Mouse (Mus musculus): ENCODE measurements around the gene Il4ra.

Gene Il4ra

DNA sequence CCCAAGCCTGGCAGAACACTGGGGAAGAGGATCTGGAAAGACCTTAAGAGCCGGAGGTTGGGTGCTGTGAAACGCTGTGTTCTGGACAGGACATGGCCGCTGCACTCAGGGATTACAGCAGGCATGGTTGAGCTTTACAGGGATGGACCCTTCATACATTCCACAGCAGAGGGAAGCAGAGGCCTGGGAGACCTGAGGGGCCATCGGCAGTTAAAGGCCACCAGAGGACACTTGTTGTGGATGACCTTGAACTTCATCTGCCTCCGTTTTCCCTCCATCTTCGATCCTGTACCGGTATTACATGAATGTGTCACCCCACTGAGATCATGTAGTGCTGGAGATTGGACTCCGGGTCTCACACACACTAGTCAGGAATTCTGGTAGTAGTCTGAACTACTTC is 2.0 kb upstream of the Il4ra start:
- no peak for DNase-seq (ENCODE audit: low read depth, low spot score)

DNA sequence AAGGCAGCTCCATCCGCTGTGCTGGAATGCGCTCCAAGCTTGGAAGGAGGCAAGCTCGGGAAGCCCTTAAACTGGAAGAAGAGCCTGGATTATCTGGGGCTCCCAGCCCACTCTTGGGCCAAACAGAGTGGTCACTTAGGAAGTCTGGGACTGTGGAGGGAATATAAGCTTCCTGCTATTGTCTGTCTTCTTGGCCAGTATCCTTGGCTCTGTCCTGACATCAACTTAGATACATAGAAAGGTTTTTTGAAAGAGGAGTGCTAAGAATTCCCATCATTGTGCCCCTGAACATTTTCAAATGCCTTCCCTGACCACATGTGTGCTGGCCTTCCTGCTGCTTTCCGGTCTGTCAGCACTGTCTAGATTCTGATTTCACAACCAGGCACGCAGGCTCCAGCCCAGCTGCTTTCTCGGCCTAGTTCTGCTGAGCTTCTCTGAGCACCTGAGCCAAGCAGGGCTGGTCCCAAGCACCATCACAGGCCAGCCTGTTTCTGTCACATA is 989 bp upstream of the Il4ra start:
- DNase-seq (ENCODE audit: low read depth, low spot score): no peak

DNA sequence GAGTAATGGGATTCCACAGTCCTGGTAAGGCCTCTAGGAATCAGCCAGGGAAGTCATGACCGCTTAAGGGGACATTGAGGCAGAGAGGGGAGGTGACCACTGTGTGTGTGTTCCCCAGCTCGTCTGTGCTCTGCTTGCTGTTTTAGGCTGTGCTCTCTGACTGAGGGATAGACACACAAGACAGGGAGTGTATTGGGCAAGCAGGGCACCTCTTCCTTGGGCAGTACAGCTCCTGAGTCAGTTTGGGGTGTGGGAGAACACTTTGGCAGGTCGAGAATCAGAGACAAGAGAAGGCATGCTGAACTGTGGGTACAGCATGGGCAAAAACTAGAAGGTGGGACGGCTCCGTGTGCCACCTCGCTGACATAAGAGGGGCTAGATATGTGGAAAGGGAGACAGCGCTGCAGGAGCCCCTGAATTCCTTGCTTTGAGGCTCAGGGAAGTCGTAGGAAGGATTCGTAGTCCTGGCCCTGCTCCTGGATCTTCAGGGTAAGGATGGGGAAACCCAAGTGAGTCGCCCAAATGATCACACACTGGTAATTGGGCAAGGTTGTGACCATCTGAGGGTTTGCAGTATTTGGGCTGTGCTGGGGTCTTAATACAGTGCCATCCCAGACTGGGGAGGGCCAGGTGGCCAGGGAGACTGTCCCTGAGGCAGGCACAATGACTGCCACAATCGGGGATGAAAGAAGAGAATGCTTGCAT is 1.1 kb downstream of the Il4ra start:
- no peak for DNase-seq (ENCODE audit: low read depth, low spot score)

DNA sequence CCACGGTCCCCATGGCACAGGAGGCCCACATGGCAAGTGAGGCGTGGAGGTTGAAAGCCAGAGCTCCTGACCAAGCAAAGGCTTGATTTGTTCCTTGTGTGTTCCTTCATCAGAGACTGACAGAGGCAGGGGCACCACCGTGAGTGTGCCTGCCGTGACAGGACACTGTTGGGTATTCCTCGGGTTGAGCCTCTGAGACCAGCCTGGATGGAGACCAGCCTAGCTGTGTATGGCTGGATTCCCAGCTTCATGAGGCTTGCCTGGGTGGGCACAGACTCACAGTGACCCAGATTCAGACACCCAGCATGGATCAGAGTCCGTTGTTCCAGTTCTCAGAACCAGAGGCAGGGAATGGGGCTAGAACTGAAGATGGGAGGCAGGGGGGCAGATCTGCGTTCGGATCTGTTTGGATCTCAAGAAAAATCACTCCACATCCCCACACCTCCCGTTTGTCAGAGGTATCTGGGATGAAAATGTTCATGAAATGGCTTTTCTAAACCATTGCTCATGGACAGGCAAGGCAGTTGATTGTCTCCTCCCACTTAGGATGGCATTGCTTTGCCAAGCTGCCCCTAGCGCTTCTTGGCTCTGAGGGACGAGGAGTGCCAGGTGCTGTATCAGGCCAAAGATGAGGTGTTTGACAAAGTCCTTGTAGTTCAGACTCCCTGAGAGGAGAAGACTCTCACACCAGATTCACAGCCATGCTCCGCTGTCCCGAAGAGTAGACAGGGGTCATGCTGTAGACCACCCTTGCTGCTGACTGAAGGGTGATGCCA is 1.9 kb downstream of the Il4ra start:
- DNase-seq (ENCODE audit: low read depth, low spot score): no peak

DNA sequence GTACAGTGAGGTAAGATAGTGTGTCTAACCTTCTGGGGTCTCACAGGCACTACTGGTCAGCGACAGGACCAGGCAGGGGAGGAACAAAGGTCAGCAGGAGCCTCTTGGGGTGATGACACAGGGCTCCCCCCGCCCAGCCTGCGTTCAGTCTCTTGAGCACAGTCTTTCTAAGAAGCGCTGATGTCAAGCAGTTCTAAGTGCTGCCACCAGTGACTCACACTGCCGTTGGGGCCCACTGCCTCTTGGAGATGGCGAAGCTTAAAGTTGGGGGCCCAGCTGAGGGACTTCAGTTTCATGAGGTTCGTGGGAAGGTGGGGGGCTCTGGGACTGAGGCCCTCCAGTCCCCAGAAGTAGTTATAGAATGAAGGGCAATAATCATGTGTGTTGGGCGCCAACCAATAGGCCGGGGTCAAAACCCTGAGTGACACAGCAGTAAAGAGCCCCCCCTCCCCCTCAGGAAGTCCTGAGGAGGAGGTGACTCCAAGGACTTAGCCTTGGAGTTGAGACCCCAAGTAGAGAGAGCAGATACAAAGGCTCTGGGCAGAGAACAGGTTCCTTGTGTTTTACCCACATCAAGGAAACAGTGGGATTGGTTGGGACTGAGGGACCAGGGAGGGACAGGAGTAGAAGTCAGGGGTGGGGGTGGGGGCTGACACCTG is 2.7 kb downstream of the Il4ra start:
- no peak for DNase-seq (ENCODE audit: low read depth, low spot score)

DNA sequence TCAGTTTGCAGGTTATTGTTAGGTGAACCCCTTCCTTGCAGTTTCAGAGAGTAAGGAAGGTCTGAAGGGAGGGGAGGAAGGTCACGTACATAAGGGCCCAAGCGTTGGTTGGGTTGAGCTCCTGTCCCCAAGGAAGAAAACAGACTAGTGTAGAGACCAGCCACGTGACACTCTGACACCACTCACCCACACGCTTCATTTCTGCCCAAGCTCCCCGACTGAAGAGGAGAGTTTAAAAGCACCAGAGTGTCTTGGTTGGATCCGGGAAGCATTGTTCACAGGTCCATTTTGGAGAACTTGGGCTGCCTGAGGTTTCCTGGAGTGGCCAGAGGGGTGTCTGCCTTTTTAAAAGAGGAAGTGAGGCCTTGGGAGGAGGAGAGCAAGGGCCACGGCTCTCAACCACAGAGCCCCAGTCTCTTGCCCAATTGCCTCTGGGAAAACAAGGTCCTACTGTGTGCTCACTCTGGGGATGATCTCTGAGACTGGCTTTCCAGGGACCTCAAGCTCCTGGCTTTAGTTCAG is 3.5 kb downstream of the Il4ra start:
- no peak for DNase-seq (ENCODE audit: low read depth, low spot score)

DNA sequence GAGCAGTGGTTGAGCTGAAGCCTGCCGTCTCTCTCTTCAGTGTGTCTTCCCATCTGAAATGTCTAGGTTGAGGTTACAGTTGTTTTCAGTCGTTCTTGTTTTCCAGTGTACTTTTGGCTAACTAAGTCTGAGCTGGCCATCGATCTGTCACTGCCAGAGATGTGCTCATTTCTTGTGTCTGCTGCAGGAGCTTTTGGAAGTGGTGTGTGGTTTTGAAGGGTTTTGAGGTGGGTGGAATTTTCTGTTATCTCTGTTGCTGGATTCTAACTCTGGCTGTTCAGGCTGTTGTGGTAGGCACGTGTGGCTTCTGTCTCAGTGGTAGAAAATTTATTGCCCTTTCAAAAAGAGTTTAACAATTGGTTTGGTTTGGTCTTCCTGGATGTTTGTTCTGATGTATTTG is 4.2 kb downstream of the Il4ra start:
- DNase-seq (ENCODE audit: low read depth, low spot score): no peak

DNA sequence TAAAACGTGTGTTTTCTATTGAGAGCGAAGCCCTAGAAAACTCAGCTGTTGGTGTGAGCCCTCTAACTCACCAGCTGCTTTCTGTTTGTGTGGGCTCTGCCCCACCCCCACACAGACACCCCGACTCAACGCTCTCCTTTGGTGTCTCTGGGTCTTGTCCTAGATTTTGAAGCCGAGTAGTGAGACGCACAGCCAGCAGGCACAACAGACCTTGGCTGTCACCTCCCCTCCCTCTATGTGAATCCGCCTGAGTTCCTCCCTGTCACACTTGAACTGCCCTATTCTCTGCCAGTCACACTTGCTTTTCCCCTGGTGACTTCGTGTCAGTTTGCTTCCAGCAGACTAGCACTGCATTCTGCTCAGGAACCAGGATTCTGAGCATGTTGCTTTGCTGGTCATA is 4.9 kb downstream of the Il4ra start:
- DNase-seq (ENCODE audit: low read depth, low spot score): no peak

DNA sequence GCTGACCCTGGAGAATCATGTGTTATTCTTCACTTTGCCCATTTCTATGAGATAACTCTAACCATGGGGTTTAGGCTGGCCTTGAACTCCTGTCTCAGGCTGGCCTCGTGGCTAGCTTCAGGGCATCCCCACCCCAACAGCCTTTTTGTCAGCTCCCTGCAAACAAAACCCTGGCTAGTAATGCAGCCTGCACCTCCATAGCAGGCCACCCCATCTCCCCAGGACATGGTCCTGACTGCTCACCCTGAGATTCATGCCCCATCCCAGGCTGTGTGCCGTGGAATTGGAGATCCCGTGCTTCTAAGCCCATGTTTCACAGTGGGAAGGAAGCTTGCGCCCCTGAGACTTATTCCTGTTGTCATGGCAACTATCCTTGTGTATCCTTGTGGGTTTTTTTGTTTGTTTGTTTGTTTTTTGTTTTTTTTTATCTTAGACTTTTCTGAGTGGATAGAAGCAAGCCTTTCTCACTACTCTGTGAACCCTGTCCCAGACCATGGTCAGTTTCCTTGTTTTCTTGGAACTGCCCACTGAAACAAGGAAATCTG is 6.6 kb downstream of the Il4ra start:
- no peak for DNase-seq (ENCODE audit: low read depth, low spot score)

DNA sequence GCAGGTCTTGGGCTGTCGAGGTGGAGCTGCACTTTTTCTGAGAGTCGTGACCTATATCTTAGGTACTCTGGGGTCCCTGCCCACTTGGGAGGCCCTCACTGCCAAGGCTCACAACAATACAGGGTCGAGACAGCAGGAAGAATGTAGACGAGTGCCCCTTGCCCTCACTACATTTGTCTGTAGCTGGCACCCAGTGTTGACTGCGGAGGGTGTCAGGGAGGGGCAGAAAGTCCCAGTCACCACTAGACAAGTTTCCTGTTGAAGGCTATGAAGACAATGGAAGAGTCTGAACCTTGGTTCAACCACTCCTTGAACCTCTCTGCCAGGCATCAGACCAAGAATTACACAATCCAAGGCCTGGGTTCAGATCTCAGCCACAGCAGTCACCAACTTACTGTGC is 7.1 kb downstream of the Il4ra start:
- no peak for DNase-seq (ENCODE audit: low read depth, low spot score)

DNA sequence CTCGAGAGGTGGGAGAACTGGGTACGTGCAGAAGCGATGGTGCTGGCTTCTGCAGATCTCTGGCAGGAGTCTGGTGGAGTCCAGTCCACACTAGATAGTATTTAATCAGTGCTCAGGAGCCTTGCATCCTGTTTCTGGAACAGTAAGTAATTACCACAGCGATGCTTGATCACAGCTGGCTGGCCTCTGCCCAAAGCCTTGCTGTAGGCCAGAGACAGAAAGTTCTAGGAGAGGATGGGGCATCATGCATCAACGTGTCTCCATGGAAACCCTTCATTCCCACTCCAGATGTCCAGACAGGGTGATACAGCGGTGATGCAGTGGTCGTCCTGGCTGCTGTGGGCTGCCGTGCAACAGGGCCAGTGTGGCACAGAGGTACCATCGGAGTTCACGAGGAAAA is 7.6 kb downstream of the Il4ra start:
- no peak for DNase-seq (ENCODE audit: low read depth, low spot score)

DNA sequence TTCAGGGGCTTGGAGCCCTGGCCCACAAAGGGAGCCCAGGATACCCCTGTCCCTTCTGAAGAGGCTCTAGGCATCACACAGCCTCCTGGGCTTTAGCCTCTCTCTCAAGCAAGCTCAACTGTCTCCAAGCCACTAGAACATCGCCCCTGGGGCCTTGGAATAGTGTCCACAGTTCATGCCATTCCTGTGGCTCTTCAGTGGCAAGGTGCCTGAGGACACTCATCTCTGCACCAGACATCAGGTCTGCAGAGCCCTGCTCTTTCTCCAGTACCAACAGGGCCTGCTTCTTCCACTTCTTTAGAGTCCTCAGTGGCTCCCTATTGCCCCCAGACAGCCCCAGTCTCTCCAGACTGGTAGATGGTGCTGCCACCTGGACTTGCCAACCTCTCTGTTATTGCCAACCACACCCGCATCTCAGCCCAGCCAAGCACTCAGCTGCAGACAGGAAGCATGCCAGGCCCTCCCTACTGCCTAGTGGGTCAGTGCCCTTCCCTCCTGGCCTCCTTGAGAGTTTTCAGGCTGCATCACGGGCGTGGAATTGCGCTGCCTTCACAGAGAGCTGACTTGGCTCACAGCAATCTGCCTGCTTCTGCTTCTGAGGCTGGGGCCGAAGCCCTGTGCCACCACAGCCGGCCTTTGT is 8.3 kb downstream of the Il4ra start:
- no peak for DNase-seq (ENCODE audit: low read depth, low spot score)

DNA sequence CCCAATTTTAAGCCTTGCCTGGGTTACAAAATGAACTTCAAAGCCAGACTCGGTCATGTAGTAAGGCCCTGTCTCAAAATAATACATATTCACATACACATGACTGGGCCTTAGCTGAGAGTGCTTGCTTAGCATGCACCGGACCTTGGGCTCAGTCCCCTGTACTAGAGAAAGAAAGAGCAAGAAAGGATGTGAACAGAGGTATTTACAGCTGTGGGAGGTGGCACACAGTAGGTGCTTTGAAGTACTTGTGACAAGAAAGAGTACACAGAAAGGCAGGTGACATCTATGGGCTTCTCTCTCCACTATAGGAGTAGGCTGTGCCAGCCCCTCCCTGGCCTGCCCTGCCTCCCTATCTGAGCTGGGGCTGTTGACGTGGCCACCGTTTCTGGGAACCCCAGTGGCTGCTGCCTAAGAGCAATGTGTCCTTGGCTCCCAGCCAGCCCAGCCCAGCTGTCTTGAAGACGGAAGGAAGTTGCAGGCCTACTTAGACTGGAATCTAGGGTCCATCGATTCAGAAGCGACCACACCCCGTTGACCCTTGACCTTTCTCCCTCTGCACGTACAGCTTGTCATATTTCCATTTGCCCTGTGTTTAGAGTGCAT is 9.3 kb downstream of the Il4ra start:
- DNase-seq (ENCODE audit: low read depth, low spot score): no peak

DNA sequence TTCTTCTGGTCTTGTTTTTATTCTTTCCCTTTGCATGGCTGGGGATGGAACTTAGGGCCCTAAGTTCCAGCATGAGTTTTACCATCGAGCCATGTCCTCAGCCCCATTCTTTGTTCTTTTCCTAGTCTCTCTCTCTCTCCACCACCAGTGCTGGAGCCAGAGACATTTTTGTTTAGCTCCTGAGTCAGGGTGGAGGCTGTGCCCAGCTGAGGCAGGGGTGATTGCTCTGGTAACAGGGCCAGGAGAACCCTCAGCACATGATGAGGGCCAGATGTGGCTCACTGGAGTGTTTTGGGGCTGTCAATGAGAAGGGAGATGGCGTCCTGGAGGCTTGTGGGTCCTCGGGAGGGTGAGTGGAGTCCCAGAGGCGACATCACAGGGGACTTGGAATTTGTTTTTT is 10.5 kb downstream of the Il4ra start:
- no peak for DNase-seq (ENCODE audit: low read depth, low spot score)

DNA sequence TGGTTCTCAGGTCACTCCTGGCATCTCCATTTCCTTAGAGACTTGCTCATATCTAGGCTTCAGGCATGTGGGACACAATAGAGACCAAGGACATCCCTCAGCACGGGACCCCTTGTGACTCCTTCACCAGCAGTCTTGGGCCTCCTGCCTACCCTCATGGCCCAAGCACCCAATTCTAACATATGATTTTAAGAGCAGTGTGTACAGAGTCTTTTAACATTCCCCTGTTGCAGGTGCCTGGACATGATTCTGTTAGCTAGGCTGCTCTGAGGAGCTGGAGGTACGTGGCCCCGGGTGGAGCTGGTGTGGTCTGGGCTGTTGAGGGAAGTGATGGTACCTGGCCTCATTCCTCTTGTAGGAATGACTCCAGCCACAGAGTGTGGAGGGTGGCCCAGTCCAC is 11.2 kb downstream of the Il4ra start:
- no peak for DNase-seq (ENCODE audit: low read depth, low spot score)

DNA sequence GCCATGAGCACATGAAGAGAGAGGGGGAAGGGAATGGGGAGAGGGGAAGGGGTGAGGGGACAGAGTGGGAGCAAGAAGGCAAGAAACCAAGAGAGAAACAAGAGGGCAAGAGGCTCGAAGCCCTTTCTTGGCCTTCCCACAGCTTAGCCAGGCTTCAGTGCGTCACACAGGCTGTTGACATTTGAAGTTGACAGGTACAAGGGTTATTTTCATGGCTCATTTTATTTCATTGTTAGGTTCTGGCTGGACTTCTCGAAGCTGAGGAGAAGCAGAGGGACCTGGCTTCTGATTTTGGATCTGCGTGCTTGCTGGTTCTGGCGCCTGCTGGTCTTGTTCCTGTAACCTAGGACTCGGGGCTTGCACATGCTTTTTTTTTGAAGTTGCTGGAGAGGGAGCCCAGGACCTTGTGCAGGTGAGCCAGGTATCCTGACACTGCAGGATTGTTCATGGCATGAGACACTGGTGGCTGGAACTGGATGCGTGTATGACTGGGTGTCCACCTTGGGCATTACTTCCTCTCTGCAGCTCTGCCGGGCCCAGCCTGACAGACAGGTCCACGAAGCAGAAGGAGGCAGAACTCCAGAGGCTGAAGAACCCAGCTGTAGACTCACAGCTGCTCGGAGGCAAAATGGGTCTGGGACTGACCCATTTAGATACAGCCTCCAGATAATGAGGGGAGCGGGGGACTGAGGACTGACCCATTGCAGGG is 12.6 kb downstream of the Il4ra start:
- no peak for DNase-seq (ENCODE audit: low read depth, low spot score)

DNA sequence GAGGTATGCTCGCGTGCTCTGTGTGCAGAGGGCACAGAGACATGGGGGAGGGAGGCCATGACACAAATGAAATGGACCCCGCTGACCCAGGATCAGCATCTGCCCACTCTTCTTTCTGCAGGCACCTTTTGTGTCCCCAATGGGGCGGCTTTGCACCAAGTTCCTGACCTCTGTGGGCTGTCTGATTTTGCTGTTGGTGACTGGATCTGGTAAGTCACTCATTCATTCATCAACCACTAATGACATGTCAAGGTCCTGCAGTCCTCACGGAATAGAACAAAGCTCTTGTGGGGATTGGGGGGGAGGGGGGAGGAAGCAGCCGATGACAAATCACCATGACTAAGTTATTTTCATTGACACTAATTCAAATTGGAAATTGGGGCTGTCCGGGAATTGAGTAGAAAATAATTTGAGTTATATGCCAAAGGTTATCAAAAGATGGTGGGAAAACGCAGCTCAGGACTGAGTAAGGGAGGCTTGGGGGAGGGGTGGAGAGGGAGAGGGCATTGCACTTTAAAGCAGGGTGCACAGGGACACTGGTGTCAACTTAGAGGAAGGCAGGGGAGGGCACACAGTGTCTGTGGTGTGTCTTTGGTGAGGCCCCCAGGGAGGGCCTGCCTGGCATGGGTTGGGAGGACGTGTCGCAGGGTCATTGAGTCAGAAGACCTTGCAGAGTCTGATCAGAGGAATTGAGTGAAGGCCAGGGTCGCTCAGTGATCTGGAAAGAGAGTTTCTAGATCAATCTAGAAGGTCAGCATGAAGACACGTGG is 13.8 kb downstream of the Il4ra start:
- DNase-seq (ENCODE audit: low read depth, low spot score): no peak

DNA sequence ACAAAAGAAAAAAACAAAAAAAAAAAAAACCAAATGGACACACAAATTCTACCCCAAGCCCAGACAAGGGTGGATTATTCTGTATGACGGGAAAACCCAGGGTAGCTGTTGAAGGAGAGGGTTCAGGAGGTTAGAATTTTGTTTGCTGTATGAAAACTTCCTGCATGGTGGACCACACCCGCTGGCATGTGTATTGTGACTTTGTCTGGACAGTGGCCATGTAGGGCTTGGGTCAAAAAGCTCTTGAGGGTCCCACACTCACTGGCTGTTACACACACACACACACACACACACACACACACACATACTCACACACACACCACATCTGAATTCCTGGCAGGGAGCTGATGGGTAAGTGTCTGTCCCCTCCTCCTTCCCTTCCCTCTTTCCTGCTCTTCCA is 14.5 kb downstream of the Il4ra start:
- DNase-seq (ENCODE audit: low read depth, low spot score): no peak

DNA sequence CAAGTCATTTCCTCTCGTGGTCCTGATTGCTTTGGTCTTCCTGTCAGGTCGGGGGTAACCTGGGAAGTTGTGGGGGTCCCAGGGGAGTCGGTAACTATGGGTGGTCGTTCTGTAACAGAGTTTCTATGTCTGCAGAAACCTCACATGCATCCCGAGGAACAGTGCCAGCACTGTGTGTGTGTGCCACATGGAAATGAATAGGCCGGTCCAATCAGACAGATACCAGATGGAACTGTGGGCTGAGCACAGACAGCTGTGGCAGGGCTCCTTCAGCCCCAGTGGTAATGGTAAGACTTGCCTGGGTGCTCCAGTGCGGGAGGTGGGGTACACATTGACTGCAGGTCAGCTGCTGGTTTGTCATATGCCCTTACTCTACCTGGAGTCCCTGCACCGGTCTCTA is 17.0 kb downstream of the Il4ra start:
- DNase-seq (ENCODE audit: low read depth, low spot score): no peak

DNA sequence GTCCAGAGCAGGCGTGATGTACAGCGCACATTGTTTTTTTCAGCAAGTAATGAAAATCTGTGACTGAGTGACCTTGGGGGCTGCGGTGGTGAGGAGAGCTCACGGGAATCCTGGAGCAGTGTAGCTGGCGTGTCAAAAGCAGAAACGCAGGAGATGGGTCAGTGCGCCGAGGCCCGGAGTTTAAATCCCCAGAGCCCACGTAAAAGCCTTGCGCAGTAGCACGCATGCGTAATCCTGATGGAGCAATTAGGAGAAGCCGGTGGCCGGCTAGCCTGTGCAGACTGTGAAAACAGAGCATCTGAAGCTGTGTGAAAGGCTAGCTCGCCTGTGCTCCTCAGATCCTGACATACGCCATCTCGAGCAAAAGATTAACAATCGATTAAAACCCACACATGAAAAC is 20.0 kb downstream of the Il4ra start:
- DNase-seq (ENCODE audit: low read depth, low spot score): no peak

All from WW6 (cell line).